Mouse (Mus musculus): ENCODE results near the gene Kcnq1. TPM values are rescaled to one million over a fixed set of nuclear protein-coding genes. Genes with fewer than 3 reads are reported as not detected.

The Kcnq1 gene
- polyA plus RNA-seq, 1 experiment: 26.7 TPM

DNA sequence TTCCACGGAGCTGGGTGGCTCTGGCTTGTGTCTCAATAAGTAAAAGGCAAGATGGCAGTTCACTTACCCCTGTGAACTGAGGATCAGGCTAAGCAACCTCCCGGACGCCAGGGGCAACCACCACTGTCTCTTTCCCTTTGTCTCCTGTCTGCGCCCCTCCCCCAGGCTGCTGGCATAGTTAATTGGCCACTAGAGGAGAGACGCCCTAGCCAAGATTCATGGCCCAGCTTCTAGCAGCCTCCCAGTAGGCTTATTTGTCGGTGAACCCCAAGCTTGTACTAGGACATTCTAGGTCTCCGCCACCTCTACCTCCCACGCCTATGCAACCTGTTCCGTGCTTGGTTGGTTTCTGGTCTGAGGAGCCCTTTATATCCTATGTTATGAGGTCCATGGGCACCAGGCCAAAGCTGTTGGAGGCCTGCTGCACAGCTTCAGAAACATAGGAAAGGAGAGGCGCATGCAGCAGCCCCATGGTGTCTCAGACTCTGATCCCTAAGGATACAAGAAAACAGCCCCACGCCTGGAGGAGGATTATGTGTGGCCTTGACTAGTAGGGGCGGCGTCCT is 37.8 kb upstream of the Kcnq1 start:
- H3K4me3 ChIP-seq (replicated peaks; ENCODE audit: extremely low read depth, low read depth, low read length): peak overlapping the region; percentile 59
- WGBS: 51% methylated on average over 13 of the region's 13 CpGs
- peaks cover 11% of the 10 kb centered on the region for H3K4me1 ChIP-seq (ENCODE audit: control insufficient read depth, insufficient read depth, low read length)
- no peak for DNase-seq
- TF ChIP-seq POLR2A (IDR thresholded peaks at IDR 0.05; ENCODE audit: borderline replicate concordance, extremely low read depth, low read depth, low read length) (no peak), CTCF (IDR thresholded peaks at IDR 0.05; ENCODE audit: insufficient read depth, low read length) (no peak)

DNA sequence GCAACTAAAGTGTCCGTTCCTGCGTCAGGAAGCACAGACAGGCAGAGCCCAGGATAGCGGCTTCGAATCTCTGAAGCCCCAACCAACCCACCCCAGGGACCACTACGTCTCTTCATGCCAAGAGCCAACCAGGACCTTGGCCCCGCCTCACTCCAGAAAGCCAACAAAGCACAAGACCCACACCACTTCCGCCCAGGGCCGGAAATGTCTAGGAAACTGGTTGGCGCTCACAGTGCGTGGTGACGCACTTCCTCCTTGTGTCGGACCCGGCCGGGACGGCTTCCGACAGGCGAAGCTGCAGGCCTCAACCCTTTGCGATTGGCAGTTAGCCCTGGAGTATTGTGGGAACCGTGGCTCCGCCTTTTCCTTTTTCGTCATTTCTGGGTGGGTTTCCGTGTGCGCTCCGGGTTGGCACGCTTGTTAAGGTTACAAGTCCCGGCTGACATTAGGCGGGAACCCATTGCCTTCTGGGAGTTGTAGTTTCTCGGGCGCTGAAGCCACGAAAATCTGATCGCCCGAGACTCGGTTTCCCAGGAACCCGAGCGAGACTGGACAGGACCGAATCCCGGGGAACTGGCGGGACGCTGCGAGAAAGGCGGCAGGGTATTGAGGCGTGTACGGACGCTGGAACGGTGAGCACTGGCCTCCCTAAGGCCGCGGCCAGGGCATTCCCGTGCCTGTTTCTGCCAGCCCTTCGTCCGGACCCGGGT is 37.1 kb upstream of the Kcnq1 start, which contains the start of gene Tssc4:
Tssc4 (plus strand) TSS at position 368 of the 710 bp plus-strand sequence.
- Histone ChIP-seq H3K4me1 (ENCODE audit: control insufficient read depth, insufficient read depth, low read length) (peaks cover 11% of the 10 kb centered on the region), H3K4me3 (replicated peaks; ENCODE audit: extremely low read depth, low read depth, low read length) (peak within 1 kb of the TSS; percentile 89)
- peak; percentile 94 for DNase-seq
- WGBS: under 1% methylated on average over 51 of the region's 51 CpGs
- peak; percentile 73; the same call in 1 of the 2 replicates for TF ChIP-seq POLR2A (IDR thresholded peaks at IDR 0.05; ENCODE audit: borderline replicate concordance, extremely low read depth, low read depth, low read length)
- TF ChIP-seq CTCF (IDR thresholded peaks at IDR 0.05; ENCODE audit: insufficient read depth, low read length): no peak

DNA sequence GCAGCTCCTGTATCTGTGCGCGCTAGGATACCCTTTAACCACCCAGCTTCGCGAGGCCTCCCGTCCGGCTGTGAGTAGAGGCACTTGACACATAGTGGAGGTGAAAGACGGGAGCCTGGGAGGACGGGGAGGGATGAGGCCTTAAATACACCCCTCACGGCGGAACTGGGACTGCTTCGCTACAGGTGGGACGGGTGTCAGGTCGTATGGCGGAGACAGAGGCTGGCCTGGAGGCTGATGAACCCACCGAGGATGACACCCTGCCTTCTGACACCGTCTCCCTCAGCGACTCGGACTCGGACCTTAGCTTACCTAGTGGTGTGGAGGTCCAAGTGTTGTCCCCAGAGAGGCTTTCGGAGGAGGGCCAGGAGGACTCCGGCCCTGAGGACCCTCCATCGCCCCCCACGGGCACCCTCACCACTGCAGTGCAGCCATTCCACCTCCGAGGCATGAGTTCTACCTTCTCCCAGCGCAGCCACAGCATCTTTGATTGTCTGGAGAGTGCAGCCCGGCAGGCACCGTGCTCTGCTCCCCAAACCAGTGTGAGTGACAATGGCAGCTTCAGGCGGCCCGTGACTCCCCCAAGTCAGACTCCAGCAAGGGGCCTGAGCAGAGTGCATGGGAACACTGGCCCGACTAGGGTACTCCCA is 36.3 kb upstream of the Kcnq1 start:
- Histone ChIP-seq H3K4me1 (ENCODE audit: control insufficient read depth, insufficient read depth, low read length) (peaks cover 11% of the 10 kb centered on the region), H3K4me3 (replicated peaks; ENCODE audit: extremely low read depth, low read depth, low read length) (peak overlapping the region; percentile 89)
- DNase-seq: no peak
- 6% methylated on average over 30 of the region's 30 CpGs for WGBS
- TF ChIP-seq CTCF (IDR thresholded peaks at IDR 0.05; ENCODE audit: insufficient read depth, low read length): no peak
- TF ChIP-seq POLR2A (IDR thresholded peaks at IDR 0.05; ENCODE audit: borderline replicate concordance, extremely low read depth, low read depth, low read length): no peak

DNA sequence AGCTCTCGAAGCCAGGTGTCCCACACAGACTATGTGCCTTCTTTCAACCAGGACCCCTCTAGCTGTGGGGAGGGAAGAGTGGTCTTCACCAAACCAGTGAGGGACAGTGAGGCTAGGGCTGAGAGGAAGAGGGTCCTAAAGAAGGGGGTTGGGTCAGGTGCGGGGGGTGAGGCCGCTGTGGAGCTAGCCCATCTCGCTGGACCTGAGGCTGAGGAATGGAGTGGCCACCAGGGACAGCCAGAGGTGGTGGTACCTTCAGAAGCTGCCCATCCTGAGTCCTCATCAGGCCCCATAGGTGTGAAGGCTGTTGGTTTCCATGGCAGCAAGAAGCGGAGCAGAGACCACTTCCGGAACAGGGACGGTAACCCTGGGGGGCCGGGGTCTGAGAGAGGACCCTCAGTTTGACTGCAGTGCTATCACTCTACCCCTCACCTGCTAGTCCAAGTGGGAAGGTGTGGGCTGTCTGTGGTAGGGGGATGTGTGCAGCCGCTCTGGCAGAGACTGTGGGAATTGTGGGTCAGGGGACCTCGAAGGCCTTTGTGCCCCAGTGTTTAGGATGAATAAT is 35.6 kb upstream of the Kcnq1 start:
- no peak for DNase-seq
- Histone ChIP-seq H3K4me1 (ENCODE audit: control insufficient read depth, insufficient read depth, low read length) (peaks cover 11% of the 10 kb centered on the region), H3K4me3 (replicated peaks; ENCODE audit: extremely low read depth, low read depth, low read length) (no peak overlapping the region)
- WGBS: 84% methylated on average over 10 of the region's 10 CpGs
- TF ChIP-seq CTCF (IDR thresholded peaks at IDR 0.05; ENCODE audit: insufficient read depth, low read length) (no peak), POLR2A (IDR thresholded peaks at IDR 0.05; ENCODE audit: borderline replicate concordance, extremely low read depth, low read depth, low read length) (no peak)

DNA sequence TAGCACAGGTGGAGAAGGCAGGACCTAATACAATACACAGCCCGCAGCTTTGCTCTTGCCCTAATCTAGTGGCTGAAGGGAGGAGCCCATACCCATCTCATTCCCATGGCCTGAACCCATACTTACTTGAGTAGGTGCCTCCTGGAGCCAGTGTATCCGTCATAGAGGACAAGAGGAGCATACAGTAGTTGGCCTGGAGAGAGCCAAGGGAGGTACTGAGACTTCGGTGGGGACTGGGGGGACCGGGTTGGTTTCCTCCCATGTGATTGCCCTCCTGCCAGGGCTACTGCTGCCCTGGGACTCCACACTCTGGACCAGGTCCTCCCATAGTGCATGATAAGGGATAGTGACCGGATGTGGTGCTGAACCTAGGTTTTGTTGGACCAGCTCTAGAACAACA is 33.6 kb upstream of the Kcnq1 start:
- WGBS: 89% methylated on average over 5 of the region's 5 CpGs
- Histone ChIP-seq H3K4me3 (replicated peaks; ENCODE audit: extremely low read depth, low read depth, low read length) (no peak overlapping the region), H3K4me1 (ENCODE audit: control insufficient read depth, insufficient read depth, low read length) (peaks cover 11% of the 10 kb centered on the region)
- no peak for TF ChIP-seq POLR2A (IDR thresholded peaks at IDR 0.05; ENCODE audit: borderline replicate concordance, extremely low read depth, low read depth, low read length)
- TF ChIP-seq CTCF (IDR thresholded peaks at IDR 0.05; ENCODE audit: insufficient read depth, low read length): no peak
- DNase-seq: no peak

DNA sequence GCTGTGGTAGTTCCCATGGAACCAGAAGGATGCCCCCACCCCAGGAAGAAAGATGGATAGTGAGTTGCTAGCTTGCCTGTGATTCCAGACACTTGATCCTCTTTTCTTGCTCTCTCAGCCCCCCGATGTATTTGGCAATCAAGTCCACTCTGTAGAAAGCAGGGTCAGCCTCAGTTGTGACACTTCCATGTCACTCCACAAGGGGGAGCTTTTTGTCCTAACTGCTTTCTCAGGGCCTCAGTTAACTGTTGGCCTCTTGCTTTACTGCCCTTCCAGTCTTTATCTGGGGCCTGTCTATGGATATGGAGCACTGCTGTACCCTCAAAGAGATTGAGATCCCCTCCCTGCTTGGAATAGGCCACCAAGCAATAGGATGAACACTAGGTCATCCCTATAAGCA is 33.1 kb upstream of the Kcnq1 start:
- TF ChIP-seq POLR2A (IDR thresholded peaks at IDR 0.05; ENCODE audit: borderline replicate concordance, extremely low read depth, low read depth, low read length) (no peak), CTCF (IDR thresholded peaks at IDR 0.05; ENCODE audit: insufficient read depth, low read length) (peak; percentile 26; the same call in 1 of the 2 replicates)
- WGBS: 62% methylated on average over 1 of the region's 1 CpGs
- Histone ChIP-seq H3K4me1 (ENCODE audit: control insufficient read depth, insufficient read depth, low read length) (peaks cover 11% of the 10 kb centered on the region), H3K4me3 (replicated peaks; ENCODE audit: extremely low read depth, low read depth, low read length) (no peak overlapping the region)
- no peak for DNase-seq

DNA sequence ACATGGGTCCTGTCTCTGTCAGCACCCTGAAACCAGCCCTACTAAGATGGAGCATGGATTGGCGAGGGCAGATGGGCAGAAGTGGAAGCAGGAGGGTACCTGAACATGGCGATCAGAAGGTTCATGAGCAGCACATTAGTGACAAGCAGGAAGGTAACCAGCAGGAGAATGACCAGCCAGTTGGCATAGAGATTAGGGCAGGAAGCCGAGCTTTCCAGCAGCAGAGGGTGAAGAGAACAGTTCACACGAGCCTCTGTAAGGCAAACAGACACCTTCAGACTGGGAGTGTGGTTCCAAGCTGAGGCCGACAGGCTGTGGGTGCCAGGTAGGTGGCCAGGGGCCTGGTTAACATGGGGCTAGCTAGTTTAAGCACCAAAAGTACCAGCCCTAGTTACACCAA is 30.8 kb upstream of the Kcnq1 start:
- peaks cover under 1% of the 10 kb centered on the region; the same call in 1 of the 2 replicates for H3K4me1 ChIP-seq (ENCODE audit: control insufficient read depth, insufficient read depth, low read length)
- DNase-seq: no peak
- TF ChIP-seq CTCF (IDR thresholded peaks at IDR 0.05; ENCODE audit: insufficient read depth, low read length) (no peak), POLR2A (IDR thresholded peaks at IDR 0.05; ENCODE audit: borderline replicate concordance, extremely low read depth, low read depth, low read length) (no peak)
- no peak overlapping the region for H3K4me3 ChIP-seq (replicated peaks; ENCODE audit: extremely low read depth, low read depth, low read length)
- 73% methylated on average over 5 of the region's 5 CpGs for WGBS

DNA sequence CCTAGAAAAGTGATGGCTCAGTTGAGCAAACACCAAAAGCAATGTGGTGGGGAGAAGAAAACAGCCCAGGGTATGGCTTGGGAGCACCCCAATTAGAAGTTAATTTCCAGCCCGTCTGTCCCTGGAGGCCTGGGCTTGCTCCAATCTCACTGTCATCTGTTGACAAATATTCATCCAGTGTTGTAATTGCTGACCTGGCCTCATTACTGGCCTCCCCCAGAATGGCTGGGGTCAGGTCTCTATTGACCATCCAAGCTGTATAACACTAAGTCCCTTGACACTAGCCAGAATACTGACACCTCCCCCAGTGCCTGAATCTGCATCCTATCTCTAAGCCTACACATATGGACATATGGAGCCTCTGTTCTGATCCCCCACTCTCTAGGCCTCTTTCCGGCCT is 28.8 kb upstream of the Kcnq1 start:
- TF ChIP-seq CTCF (IDR thresholded peaks at IDR 0.05; ENCODE audit: insufficient read depth, low read length) (no peak), POLR2A (IDR thresholded peaks at IDR 0.05; ENCODE audit: borderline replicate concordance, extremely low read depth, low read depth, low read length) (no peak)
- DNase-seq: no peak
- H3K4me3 ChIP-seq (replicated peaks; ENCODE audit: extremely low read depth, low read depth, low read length): no peak overlapping the region
- 77% methylated on average over 2 of the region's 2 CpGs for WGBS
- no peaks in the 10 kb centered on the region for H3K4me1 ChIP-seq (ENCODE audit: control insufficient read depth, insufficient read depth, low read length)

DNA sequence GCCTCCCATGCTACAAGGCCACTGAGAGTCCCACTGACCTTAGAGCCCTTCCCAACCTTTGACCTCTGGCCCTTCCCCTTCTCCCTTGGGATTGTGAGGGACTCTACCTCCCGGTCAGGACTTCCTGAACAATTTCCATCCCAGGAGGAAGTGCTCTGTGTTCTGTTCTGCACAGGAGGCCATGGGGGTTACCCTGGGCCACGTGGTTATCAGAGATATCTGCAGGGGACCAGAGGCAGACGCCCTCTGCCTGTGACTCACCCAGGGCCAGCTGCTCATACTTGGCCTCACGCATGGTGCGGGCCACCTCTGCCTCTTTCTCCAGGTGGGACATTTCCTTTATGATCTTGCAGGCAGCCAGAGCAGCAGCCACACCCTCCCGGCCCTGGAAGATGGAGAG is 24.1 kb upstream of the Kcnq1 start:
- no peaks in the 10 kb centered on the region for H3K4me1 ChIP-seq (ENCODE audit: control insufficient read depth, insufficient read depth, low read length)
- 69% methylated on average over 6 of the region's 6 CpGs for WGBS
- H3K4me3 ChIP-seq (replicated peaks; ENCODE audit: extremely low read depth, low read depth, low read length): no peak overlapping the region
- DNase-seq: no peak
- no peak for TF ChIP-seq CTCF (IDR thresholded peaks at IDR 0.05; ENCODE audit: insufficient read depth, low read length)
